Mouse (Mus musculus) urinary bladder, adult 2 months (tissue): ENCODE measurements around the gene Supt20. TPM values are rescaled to one million over a fixed set of nuclear protein-coding genes. Genes with fewer than 3 reads are reported as not detected.
A peak's percentile ranks its signal among the peaks of the same experiment; 100 is the strongest.

Experiments
- DNase-seq: peaks from one replicate; pipeline ENCODE4 v3.0.0; 2022; ENCODE audit warnings: low spot score
- polyA plus RNA-seq: library from polyadenylated mRNA; depleted of rRNA; stranded (reverse); fragments of >200 nt; gene quantifications from 2 replicates; pipeline ENCODE4 v1.2.3, GENCODE M21; 2012; rRNA removed

Gene Supt20
- polyA plus RNA-seq: 66.8 and 68.4 TPM in 2 replicates

DNA sequence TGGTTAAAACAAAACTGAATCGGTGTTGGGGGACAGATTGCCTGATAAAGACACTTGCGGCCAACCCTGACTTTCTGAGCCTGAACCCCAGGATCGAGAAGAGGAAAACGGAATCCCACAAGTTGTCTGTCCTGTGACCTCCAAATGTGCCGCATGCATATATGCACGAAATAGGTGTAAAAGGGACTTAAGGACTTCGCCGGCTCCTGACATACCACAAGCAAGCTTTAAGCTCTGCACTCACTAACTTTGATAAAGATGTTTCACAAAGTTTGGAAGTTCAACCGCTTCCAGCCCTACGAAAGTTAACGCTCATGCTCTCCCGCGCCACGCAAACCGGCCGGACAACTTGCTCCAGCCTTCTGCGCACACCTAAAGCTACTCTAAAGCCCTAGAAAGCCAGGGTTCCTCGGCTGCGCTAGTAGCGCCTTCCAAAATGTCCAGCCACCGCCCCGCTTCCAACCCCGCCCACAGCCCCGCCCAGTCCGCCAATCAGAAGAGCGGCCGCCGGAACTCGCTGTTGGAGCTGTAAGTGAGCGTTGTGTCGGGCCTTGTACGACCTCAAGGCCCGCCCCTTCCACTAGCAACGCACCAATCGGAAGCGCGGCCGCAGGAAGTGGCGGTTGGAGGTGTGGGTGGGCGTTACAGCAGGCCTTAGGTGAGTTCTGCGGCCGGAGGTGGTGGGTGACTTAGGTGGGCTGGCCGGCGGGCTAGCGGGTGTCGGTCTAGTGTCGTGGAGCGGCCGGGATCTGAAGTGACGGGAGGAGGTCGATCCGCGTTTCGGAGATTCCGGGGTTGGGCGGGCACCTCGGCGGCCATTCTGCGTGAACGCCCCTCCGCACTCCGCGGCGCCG lies at the start of gene Supt20:
Gene Supt20 (plus strand): TSS at position 606 of the 854 bp plus-strand sequence.
- peak; percentile 76 for DNase-seq

DNA sequence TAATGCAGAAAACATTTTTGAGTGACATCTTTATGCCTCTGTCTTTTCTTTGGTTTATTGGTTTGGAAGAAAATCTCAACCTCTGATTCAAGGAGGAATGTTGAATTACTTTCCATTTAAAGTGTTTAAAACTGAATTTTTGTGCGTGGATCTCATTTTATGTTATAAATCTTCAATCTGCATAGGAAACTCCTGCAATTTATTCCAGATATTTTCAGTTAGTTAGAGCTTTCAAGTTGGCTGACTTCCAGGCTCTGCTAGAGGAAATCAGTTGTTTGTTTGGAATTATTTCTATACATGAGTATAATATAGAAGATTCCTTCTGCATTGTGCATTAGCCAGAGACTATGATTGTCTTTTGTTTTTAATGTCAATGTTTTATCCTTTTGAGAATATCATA lies 49.8 kb upstream of the Supt20 start:
- DNase-seq: no peak

DNA sequence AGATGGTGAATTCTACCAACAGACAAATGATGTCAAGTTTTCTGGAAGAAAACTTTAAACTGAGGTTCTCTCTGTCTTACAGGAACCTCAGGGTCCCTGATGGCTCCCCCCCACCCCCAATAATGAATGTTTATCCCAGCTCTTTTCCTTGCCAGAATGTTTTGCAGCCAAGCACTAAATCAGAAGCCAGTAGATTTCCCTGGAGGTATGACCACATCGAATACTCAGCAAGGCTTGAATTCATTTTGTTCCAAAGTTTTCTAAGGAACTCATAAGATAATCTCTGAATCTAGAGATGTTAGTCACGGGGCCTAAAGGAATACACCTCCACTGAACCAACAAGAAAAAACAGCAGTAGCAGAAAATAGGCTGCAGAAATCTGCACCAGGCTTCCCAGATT lies 45.0 kb upstream of the Supt20 start:
- DNase-seq: no peak

DNA sequence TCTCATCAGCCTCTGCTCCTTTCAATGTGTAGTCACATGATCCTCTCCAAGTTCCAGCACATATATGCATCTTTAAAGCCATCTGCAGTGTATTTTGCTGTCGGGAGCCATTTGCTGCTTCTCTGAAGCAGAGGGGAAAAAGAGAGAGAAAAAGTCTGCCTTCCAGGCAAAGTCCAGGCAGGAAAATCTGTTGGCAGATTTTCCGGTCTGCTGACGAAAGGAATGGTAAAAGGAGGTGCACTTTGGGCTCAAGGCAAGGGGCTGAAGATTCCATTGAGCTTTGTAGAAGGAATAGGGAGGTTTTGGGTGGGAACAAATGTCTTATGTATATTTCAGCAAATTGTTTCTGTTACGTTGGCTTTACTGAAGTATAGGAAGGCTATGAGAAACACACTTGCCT lies 41.0 kb upstream of the Supt20 start:
- no peak for DNase-seq

DNA sequence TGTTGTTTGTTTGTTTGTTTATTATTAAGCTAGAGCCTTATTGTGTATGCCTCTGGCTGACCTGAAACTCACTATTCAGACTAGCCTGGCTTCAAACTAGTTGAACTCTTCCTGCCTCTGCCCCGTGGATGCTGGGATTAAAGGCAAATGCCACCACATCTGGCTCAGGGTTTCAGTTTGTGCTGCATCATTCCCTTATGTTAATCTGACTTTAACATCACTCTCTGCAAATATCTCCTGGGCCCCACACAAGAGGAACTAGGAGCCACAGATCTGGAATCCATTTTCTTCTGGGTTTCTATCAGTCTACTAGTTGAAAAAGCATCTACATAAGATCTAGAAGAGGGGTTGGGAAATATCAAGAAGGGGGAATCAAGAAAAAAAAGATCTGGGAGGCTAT lies 38.4 kb upstream of the Supt20 start:
- no peak for DNase-seq

DNA sequence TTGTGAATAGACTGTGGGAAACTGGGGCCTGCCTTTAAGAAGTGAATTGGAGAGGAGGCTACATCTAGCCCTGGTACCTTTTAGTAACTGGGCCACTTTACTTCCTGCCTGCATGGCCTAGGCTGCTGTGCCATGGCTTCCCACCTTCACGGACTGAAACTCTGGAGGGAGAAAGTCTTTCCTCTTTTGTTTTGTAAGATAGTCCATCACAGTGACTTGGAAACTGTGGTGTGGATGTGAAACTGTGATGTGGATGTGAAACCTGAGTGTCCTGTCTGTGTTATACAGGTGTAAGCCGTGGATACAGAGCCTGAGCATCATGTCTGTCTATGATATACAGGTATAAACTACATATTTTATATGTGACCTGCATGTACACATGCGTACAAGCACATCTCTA lies 35.5 kb upstream of the Supt20 start:
- no peak for DNase-seq

DNA sequence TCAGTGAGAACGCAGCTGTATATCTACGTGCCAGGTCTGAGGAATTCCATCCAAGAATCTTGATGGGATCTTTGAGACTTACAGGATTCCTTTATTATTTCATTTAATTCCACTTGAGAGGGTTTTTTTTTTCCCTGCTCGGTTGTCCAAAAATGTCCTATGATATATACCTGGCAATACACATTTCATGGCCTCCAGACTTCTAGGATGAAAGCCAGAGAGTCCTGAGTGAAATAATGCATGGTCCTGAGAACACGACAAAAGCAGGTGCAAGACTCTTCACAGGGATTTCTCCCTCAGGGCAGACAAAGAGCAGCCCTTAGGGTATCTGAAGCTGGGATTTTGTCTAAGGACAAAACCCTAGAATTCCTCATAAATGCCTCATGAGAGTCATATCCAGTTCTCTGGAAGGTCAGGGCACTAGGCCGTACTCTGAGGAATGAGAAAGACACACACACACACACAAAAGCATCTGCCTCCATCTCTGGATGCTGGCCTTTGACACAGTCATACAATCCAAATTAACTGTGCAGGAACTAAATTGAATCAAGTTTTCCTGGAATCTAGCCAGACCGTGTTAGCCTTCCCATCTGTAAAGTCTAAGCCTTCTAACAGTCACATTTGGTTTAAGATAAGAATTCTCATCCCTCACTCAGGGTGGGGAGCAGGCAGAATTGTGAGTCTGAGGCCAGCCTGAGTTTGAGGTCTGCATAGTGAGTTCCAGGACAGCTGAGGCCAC lies 34.5 kb upstream of the Supt20 start:
- no peak for DNase-seq

DNA sequence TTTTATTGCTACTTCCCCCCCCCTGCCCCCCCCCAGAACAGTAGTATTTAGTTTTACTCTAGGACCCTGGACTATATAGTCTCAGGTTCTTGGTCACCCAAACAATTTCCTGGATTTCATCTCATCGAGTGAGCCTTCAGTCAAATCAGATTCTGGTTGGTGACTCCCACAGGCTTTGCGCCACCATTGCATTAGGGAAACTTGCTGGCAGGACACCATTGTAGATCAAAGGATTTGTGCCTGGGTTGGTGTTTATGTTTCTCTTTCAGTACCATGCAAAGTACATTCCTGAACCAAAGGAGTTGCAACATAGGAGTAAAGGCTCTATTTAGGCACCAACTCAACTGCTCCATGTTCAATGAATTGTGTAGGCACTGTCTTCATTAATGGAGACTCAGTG lies 32.9 kb upstream of the Supt20 start:
- no peak for DNase-seq

DNA sequence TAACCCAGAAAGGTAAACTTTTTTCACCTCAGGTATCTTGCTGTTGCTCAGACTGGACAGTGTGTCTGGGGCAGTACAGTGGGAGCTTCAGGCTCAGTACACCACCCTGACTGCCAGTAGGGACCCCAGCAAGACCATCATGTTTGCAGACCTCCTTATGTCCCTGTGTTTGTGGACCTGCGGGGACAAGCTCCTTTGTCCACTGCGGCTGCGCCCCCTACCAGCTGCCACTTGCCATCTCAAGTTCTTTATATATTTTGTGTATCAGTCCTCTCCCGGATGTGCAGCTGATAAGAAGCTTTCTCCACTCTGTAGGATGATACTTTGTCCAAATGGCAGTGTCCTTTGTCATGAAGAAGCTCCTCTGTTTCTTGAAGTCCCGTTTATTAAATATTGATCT lies 30.2 kb upstream of the Supt20 start:
- no peak for DNase-seq

DNA sequence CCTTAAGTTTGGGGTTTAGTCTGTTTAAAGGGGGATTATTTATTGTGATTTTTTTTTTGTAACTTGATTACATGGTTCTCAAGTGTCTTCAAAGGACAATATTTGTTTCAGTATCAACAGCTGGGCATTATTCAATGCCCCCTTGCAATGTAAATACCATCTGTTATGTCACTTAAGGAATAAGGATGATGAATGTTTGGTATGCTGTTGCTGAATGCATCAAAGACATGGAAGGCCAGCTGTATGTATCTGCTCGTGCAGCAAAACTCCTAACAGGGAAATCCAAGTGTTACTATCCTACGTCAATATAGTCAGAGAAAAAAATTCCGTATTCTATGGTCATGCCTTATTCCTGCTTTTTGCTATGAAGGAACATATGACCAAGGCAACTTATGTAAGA lies 24.5 kb upstream of the Supt20 start:
- no peak for DNase-seq

DNA sequence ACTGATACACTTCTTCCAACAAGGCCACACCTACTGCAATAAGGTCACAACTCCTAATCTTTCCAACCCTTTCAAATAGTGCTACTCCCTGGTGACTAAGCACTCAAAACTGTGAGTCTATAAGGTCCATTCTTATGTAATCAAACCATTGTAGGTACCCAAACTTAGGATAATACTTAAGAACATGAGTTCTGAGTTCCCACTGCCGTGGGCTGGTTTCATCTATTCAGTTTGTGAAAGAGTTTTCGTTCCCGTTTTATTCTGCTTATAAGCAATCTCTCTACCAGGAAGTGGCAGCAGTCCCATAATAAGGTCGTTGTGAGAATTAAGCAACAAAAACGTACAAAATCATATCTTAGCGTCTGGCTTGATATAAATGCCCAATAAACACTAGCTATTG lies 23.9 kb upstream of the Supt20 start:
- no peak for DNase-seq

DNA sequence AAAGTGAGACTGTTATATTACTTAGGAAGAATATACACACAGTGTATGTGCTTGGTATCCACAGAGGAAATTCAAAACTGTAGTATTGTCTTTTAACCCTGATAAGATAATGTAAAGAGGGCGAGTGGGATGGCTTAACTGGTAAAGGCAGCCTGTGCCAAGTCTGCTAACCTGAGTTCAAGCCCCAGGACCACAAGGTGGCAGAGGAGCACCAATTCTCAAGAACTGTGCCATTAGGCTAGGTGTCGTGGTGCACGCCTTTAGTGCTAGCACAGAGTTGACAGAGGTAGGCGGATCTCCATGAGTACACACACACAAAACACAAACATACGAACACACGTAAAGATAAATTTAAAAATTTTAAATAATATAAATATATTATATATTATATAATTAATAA lies 23.0 kb upstream of the Supt20 start:
- DNase-seq: no peak

DNA sequence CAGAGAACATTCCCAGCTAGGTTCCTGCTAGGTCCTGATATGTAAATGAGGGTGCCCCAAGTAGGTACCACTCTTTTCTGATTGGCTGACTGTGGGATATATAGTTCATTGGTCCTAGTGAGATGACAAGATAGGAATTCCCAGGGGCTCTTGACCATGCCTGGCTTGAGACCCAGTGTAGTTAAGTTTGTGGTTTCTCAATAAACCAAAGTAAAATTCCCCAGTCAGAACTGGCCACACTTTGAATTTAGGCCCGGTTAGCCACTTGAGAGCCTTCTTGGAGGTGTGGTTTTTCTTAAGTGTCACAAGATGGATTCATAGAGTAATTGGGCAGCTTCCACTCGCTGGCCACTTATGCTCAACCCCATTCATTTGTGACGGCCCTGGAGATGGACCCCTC lies 20.5 kb upstream of the Supt20 start:
- DNase-seq: no peak

DNA sequence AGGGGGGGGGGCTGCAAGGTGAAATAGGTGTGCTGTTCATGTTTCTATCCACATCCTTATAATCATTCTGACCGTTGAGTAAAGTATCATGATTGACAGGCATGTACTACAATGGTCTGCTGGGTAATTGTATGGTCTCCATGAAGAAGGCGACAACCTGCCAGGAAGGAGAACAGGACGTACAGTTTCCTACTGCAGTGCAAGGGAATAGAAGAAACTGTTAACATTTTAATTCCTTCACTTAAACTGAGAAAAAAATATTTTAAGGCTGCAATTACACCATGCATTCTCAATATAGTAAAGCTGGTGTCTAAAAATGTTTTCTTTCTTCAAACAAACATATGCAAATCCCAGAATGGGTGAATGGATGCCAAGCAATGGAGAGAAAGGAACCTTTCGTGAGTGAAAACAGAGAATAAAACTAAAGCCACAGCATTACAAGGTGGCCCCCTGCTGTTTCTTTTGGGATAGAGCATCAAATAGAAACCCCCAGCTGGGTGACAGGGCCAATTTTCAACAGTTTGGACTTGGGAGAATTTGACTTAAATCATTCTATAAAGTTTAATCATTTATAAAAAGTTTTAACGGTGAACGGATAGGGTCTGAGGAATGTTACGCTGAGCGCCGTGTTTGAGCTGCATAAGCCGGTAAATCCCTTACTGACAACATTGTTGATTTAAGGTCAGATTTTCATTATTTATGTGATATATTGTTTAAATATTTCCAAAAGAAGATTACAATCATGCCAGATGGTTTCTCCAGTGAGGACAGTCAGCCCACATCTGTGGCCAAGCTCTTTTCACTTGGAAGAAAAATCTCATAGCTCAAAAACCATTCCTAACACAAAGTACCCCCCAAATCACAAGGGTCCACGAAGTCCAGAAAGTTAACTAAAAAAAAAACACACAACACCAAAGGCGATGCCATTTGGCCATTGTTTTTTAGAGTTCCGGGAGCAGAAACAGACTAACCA lies 19.8 kb upstream of the Supt20 start:
- DNase-seq: no peak

DNA sequence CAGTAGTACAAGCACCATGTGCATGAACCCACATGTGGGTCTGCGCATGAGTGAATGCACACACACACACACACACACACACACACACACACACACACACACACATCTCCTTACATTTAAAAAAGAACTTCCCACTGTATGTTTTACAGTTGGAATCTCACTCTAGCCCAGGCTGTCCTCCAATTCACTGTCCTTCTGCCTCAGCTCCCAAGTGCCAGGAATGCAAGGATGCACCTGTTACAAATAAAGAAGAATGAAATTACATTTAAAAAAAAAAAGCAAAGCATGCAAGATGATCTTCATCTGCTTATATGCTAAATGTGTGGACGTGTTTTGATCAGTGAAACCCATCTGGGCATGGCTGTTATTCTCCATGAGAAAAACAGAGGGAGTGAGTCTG lies 15.8 kb upstream of the Supt20 start:
- DNase-seq: no peak

DNA sequence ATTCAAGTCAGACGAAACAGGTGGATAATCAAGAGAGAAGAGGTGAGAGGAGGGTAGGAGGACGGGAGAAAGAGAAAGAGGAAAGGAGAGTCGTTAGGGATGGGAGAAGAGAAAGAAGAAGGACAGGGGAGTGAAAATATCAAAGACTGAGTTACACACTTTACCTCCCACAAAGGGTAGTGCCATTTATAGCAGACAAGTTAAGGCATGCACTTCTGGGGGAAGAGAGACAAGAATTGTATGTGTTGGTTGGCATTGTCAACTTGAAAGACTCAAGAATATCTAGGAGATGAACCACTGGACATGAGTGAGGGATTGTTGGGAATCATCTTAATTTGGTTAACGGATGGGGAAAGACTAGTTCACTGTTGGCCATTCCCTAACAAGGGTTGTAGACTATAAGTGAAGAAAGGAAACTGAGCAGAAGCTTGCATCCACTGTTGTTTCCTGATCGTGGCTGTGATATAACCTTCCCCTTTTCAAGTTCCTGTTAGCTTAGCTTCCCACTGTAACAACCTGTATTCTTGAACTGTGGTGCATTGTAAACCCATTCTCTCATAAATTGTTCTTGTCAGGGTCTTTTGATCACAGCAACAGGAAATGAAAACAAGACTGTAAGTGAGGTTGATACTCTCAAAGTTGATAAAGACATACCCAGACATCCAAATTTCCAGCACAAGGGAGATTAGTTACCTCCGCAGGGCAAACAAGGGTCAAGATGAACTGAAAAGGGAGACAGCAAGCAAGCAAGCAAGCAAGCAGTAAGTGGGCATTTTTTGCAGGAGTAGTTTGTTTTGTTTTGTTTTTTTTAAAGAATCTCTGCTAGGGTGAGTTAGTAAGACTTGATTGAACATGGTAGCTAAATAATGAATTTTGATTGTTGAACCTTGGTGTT lies 11.1 kb upstream of the Supt20 start:
- DNase-seq: no peak

DNA sequence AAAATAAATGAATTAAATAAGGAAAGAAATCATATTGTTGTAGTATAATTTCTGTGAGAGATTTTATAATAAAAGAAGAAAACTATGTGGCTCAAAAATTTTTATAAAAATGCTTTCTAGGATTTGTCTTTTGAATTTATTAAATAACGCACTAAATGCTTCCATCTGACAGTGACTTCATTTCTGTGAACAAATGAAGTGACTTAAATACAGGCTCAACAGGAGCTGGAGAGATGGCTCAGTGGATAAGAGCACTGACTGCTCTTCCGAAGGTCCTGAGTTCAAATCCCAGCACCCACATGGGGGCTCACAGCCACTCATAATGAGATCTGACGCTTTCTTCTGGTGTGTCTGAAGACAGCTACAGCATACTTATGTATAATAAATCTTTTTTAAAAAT lies 7.4 kb upstream of the Supt20 start:
- DNase-seq: no peak

DNA sequence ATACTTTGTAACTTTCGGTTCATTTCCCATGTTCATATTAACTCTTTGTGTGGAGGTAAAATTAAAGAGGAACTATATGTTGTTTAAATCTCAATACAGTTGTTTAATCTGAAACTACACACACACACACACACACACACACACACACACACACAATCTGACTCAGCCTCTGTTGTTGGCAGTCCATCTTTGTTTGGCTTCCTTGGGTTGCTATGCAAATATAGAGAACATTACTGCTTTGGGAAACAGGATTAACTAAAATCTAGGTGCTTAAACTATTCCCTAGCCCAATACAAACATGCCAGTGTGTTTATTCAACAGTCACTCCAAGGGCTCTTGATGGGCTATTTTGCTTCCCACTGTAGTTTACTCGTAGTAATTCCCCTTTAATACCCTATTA lies 5.4 kb upstream of the Supt20 start:
- DNase-seq: no peak

DNA sequence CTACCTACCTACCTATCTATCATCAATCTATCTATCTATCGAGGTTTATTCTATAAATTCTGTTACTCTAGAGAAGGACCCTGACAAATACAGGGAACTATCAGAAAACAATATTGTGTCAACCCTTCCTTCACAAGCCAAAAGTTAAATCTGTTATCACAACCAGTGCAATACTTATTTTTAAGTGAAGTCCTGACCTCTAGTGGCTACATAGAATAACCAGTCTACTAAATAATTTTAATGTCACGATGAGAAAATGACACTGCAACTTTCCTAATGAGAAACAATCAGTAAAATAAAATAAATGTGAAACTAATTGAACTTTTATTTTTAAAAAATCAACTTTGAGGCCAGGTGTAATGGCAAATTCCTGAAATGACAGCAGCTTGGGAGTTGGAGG lies 3.5 kb upstream of the Supt20 start:
- no peak for DNase-seq

DNA sequence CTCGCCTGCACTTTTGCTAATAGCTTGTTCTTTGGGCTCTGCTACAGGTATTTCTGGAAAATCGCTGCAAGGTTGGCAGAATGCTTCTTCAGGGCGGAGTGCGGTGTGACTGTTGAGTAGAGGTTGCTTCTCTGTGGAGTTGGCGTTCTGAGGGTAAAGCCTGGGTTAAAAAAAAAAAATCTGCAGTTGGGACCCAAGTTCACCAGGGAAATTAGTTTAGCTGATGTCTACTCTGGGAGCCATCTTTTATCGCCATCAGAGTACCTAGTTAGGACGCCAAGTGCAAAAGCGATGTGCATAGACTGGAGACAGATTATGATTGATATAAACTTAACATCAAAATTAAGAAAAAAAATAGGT lies 429 bp downstream of the Supt20 start:
- DNase-seq: no peak

DNA sequence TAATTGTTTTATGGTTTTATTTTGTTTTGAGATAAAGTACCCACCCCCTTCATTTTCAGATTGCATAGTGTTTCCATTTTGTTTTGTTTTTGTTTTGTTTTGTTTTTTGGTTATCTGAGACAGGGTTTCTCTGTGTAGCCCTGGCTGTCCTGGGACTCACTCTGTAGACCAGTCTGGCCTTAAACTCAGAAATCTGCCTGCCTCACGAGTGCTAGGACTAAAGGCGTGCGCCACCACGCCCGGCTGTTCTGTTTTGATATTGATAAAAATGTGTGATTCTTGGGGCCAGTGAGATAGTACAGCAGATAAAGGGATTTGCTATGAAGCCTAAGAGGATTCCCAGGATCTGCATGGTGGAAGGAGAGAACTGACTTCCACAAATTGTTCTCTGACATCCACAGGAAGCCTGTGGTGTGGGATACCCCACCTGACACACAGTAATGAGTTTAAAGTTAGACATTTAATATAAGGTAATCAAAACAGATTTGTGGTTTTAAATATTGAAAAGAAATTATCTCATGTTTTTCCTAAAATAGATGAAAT lies 7.2 kb downstream of the Supt20 start:
- DNase-seq: no peak
